Mouse (Mus musculus) lung, adult 2 months (tissue): ENCODE measurements around the gene Grm8.

Experiments
- CTCF ChIP-seq: fragments of 200-500 bp; IDR thresholded peaks from 2 replicates; pipeline ENCODE4 v1.5.1; 2011; ENCODE audit warnings: mild to moderate bottlenecking, low read length, control low read depth; ENCODE audit not compliant: insufficient read depth
- POLR2A ChIP-seq: fragments of 200-500 bp; IDR thresholded peaks from 2 replicates; pipeline ENCODE4 v1.6.1; 2011; ENCODE audit warnings: low read depth, mild to moderate bottlenecking, control low read depth, low read length, borderline replicate concordance; ENCODE audit errors: extremely low read depth

DNA sequence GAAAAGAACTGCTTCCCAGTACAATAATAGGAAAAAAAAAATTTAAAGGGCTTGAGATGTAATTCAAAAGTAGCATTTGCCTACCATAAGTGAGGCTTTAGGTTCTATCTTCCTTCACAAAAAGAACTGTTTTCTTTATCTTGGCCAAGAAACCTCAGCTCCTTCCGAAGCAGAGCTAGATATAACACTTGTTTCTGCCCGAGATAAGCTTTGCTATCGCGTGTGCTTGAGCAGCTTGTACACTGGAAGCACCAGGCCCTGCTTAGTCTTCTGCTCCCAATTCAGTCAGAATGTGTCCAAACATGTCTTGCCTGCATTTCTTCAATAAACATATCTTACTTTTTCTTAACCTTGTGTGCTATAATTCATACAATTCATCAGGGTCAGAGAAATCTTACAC lies 783.8 kb downstream of the Grm8 start:
- TF ChIP-seq CTCF (no peak), POLR2A (no peak)
